Mouse (Mus musculus) adrenal gland, postnatal 14 days (tissue): Measurements from ENCODE around the gene Rpusd1. TPM values are rescaled to one million over a fixed set of nuclear protein-coding genes. Genes with fewer than 3 reads are reported as not detected.

Source experiments
- microRNA-seq, 2 experiments: library from miRNA; unstranded; fragments of <30 nt; microRNA quantifications; one replicate each; pipeline ENCODE4 v1.2.0; 2021
- total RNA-seq: library from RNA; stranded (reverse); gene quantifications from 2 replicates; pipeline ENCODE4 v1.2.3, GENCODE M21; 2021

Gene Rpusd1
- total RNA-seq, 1 experiment from 2014 or later, result 9.9 TPM

Small RNA genes lying within 50 kb of the gene (microRNA-seq; reads per million reads assigned to microRNA genes)
- gene Gm25083 (0 reads per million in 2 experiments), gene Mir6966 (0.76 to 1.7 reads per million in 2 experiments)

Other genes with a start within 250 kb of the Rpusd1 start
- 0.15 TPM in 1 of 2 replicates, not detected in the other for gene Sstr5, start 230.4 kb upstream of the Rpusd1 start, total RNA-seq
- gene Sox8, start 157.0 kb upstream of the Rpusd1 start, total RNA-seq, result 1.4 and 1.6 TPM in 2 replicates
- gene Lmf1, start 148.6 kb upstream of the Rpusd1 start, total RNA-seq, result 40.2 and 40.6 TPM in 2 replicates
- gene Gng13, start 10.5 kb upstream of the Rpusd1 start, total RNA-seq, result not detected in 2 replicates
- gene Chtf18, start 251 bp upstream of the Rpusd1 start, total RNA-seq, result 4.4 and 5.0 TPM in 2 replicates
- not detected in 2 replicates for gene Mslnl, start 8.4 kb downstream of the Rpusd1 start, total RNA-seq
- gene Msln, start 26.7 kb downstream of the Rpusd1 start, total RNA-seq, result 13.0 and 14.3 TPM in 2 replicates
- gene Narfl, start 46.1 kb downstream of the Rpusd1 start, total RNA-seq, result 30.6 and 35.3 TPM in 2 replicates
- gene Haghl, start 58.0 kb downstream of the Rpusd1 start, total RNA-seq, result 21.8 and 27.2 TPM in 2 replicates
- not detected in 2 replicates for gene Ccdc78, start 58.9 kb downstream of the Rpusd1 start, total RNA-seq
- 55.4 and 60.2 TPM in 2 replicates for gene Fam173a, start 65.2 kb downstream of the Rpusd1 start, total RNA-seq
- not detected in 2 replicates for gene AC134908.4, start 68.0 kb downstream of the Rpusd1 start, total RNA-seq
- gene Metrn, start 69.5 kb downstream of the Rpusd1 start, total RNA-seq, result 24.7 and 27.3 TPM in 2 replicates
- gene Fbxl16, start 81.4 kb downstream of the Rpusd1 start, total RNA-seq, result 18.8 and 24.9 TPM in 2 replicates
- 17.4 and 19.5 TPM in 2 replicates for gene Wdr24, start 96.0 kb downstream of the Rpusd1 start, total RNA-seq
- 68.2 and 71.0 TPM in 2 replicates for gene Jmjd8, start 101.2 kb downstream of the Rpusd1 start, total RNA-seq
- 149 and 160 TPM in 2 replicates for gene Stub1, start 105.7 kb downstream of the Rpusd1 start, total RNA-seq
- gene Rhbdl1, start 109.6 kb downstream of the Rpusd1 start, total RNA-seq, result 12.9 and 14.9 TPM in 2 replicates
- 10.9 and 11.8 TPM in 2 replicates for gene Gm20683, start 114.1 kb downstream of the Rpusd1 start, total RNA-seq
- 95.9 and 108 TPM in 2 replicates for gene Rhot2, start 117.2 kb downstream of the Rpusd1 start, total RNA-seq
- 23.1 and 23.2 TPM in 2 replicates for gene Wdr90, start 133.8 kb downstream of the Rpusd1 start, total RNA-seq
- gene Mcrip2, start 141.1 kb downstream of the Rpusd1 start, total RNA-seq, result 336 and 337 TPM in 2 replicates
- 72.1 and 88.0 TPM in 2 replicates for gene Mettl26, start 147.4 kb downstream of the Rpusd1 start, total RNA-seq
- 1.2 and 1.5 TPM in 2 replicates for gene Wfikkn1, start 153.2 kb downstream of the Rpusd1 start, total RNA-seq
- gene Rab40c, start 192.1 kb downstream of the Rpusd1 start, total RNA-seq, result 19.8 and 20.9 TPM in 2 replicates
- gene Pigq, start 217.3 kb downstream of the Rpusd1 start, total RNA-seq, result 112 and 122 TPM in 2 replicates
- gene Nhlrc4, start 217.3 kb downstream of the Rpusd1 start, total RNA-seq, result 0.15 TPM in 1 of 2 replicates, not detected in the other
- gene A930017K11Rik, start 224.9 kb downstream of the Rpusd1 start, total RNA-seq, result not detected in 2 replicates